Mouse (Mus musculus) thymus, postnatal 4 days (tissue): ENCODE results near the gene Sumo1.

Source experiments
- DNase-seq: peaks from one replicate; pipeline ENCODE4 v3.0.0; 2021

The Sumo1 gene

GRCm38 (mm10) chr1:59592359-59592758 is 78.3 kb downstream of the Sumo1 start:
- no peak for DNase-seq

GRCm38 (mm10) chr1:59589271-59589670 is 81.4 kb downstream of the Sumo1 start:
- no peak for DNase-seq

GRCm38 (mm10) chr1:59584656-59585410 is 85.8 kb downstream of the Sumo1 start:
- DNase-seq, result peak; percentile 86

- no peak for DNase-seq
Observed at GRCm38 (mm10) chr1:59580880-59581279, 89.8 kb downstream of the Sumo1 start.

- no peak for DNase-seq
Observed at GRCm38 (mm10) chr1:59580131-59580751, 90.4 kb downstream of the Sumo1 start.

GRCm38 (mm10) chr1:59579327-59579726 is 91.3 kb downstream of the Sumo1 start:
- DNase-seq, result no peak

GRCm38 (mm10) chr1:59578770-59579169 is 91.9 kb downstream of the Sumo1 start:
- DNase-seq, result no peak

GRCm38 (mm10) chr1:59574262-59575187 is 96.1 kb downstream of the Sumo1 start:
- no peak for DNase-seq

- DNase-seq, result no peak
Observed at GRCm38 (mm10) chr1:59573843-59574242, 96.8 kb downstream of the Sumo1 start.

GRCm38 (mm10) chr1:59571502-59571901 is 99.1 kb downstream of the Sumo1 start:
- no peak for DNase-seq

- no peak for DNase-seq
Observed at GRCm38 (mm10) chr1:59570767-59571166, 99.9 kb downstream of the Sumo1 start.

GRCm38 (mm10) chr1:59569301-59569700 is 101.3 kb downstream of the Sumo1 start:
- DNase-seq, result no peak

- no peak for DNase-seq
Observed at GRCm38 (mm10) chr1:59568283-59568682, 102.4 kb downstream of the Sumo1 start.

- DNase-seq, result no peak
Observed at GRCm38 (mm10) chr1:59567521-59567920, 103.1 kb downstream of the Sumo1 start.

GRCm38 (mm10) chr1:59566926-59567325 is 103.7 kb downstream of the Sumo1 start:
- no peak for DNase-seq

- DNase-seq, result no peak
Observed at GRCm38 (mm10) chr1:59566281-59566680, 104.4 kb downstream of the Sumo1 start.

- DNase-seq, result peak; percentile 26
Observed at GRCm38 (mm10) chr1:59565804-59566203, 104.8 kb downstream of the Sumo1 start.

GRCm38 (mm10) chr1:59563581-59563980 is 107.1 kb downstream of the Sumo1 start:
- DNase-seq, result no peak

- DNase-seq, result no peak
Observed at GRCm38 (mm10) chr1:59553708-59554107, 116.9 kb downstream of the Sumo1 start.

GRCm38 (mm10) chr1:59550996-59551395 is 119.6 kb downstream of the Sumo1 start:
- no peak for DNase-seq

- no peak for DNase-seq
Observed at GRCm38 (mm10) chr1:59550227-59550626, 120.4 kb downstream of the Sumo1 start.

GRCm38 (mm10) chr1:59549036-59549675 is 121.5 kb downstream of the Sumo1 start:
- no peak for DNase-seq

- DNase-seq, result no peak
Observed at GRCm38 (mm10) chr1:59548486-59548885, 122.1 kb downstream of the Sumo1 start.
